Mouse (Mus musculus): Measurements from ENCODE around the gene Cds2.
"Not testable (repeated sequence)": the region's sequence is repeated elsewhere in the genome, so short reads cannot be mapped to it uniquely, and the experiment has no call there.

The Cds2 gene

GRCm38 (mm10) chr2:132262879-132263398 lies at the start of gene Cds2:
Gene Cds2 (plus strand): TSS chr2:132263148.
- DNase-seq (ENCODE audit: low read depth, low spot score), result peak; percentile 97

- DNase-seq (ENCODE audit: low read depth, low spot score), result no peak
Measured at GRCm38 (mm10) chr2:132221611-132222073, 41.3 kb upstream of the Cds2 start.

- DNase-seq (ENCODE audit: low read depth, low spot score), result no peak
Measured at GRCm38 (mm10) chr2:132224359-132224758, 38.6 kb upstream of the Cds2 start.

- DNase-seq (ENCODE audit: low read depth, low spot score), result no peak
Measured at GRCm38 (mm10) chr2:132232413-132232945, 30.5 kb upstream of the Cds2 start.

- no peak for DNase-seq (ENCODE audit: low read depth, low spot score)
Measured at GRCm38 (mm10) chr2:132233985-132234765, 28.8 kb upstream of the Cds2 start.

- no peak for DNase-seq (ENCODE audit: low read depth, low spot score)
Measured at GRCm38 (mm10) chr2:132235291-132235690, 27.7 kb upstream of the Cds2 start.

GRCm38 (mm10) chr2:132235975-132236374 lies 27.0 kb upstream of the Cds2 start:
- DNase-seq (ENCODE audit: low read depth, low spot score), result no peak

GRCm38 (mm10) chr2:132239434-132239833 lies 23.5 kb upstream of the Cds2 start:
- not testable (repeated sequence) for DNase-seq (ENCODE audit: low read depth, low spot score)

- DNase-seq (ENCODE audit: low read depth, low spot score), result not testable (repeated sequence)
Measured at GRCm38 (mm10) chr2:132240457-132240856, 22.5 kb upstream of the Cds2 start.

GRCm38 (mm10) chr2:132243370-132243769 lies 19.6 kb upstream of the Cds2 start:
- DNase-seq (ENCODE audit: low read depth, low spot score), result no peak

- peak; percentile 89 for DNase-seq (ENCODE audit: low read depth, low spot score)
Measured at GRCm38 (mm10) chr2:132247539-132248313, 15.2 kb upstream of the Cds2 start, which contains the start of gene Tmem230. Gene Tmem230 (minus strand): TSS chr2:132247807.

GRCm38 (mm10) chr2:132251911-132252310 lies 11.0 kb upstream of the Cds2 start:
- DNase-seq (ENCODE audit: low read depth, low spot score), result no peak

GRCm38 (mm10) chr2:132252542-132253528 lies 10.1 kb upstream of the Cds2 start, which contains the start of gene Pcna:
Gene Pcna (minus strand): TSS chr2:132253314.
- peak; percentile 95 for DNase-seq (ENCODE audit: low read depth, low spot score)

GRCm38 (mm10) chr2:132253603-132254002 lies 9.3 kb upstream of the Cds2 start:
- DNase-seq (ENCODE audit: low read depth, low spot score), result no peak

- DNase-seq (ENCODE audit: low read depth, low spot score), result no peak
Measured at GRCm38 (mm10) chr2:132257350-132258068, 5.4 kb upstream of the Cds2 start.

- no peak for DNase-seq (ENCODE audit: low read depth, low spot score)
Measured at GRCm38 (mm10) chr2:132260601-132261000, 2.3 kb upstream of the Cds2 start.

- DNase-seq (ENCODE audit: low read depth, low spot score), result no peak
Measured at GRCm38 (mm10) chr2:132262175-132262574, 773 bp upstream of the Cds2 start.

GRCm38 (mm10) chr2:132263421-132264265 lies 695 bp downstream of the Cds2 start:
- DNase-seq (ENCODE audit: low read depth, low spot score), result no peak

GRCm38 (mm10) chr2:132264266-132264710 lies 1.3 kb downstream of the Cds2 start:
- DNase-seq (ENCODE audit: low read depth, low spot score), result no peak

Measured in embryo, embryonic 11.5 days (tissue).